Mouse (Mus musculus): ENCODE results near the gene Gm813.

DNA sequence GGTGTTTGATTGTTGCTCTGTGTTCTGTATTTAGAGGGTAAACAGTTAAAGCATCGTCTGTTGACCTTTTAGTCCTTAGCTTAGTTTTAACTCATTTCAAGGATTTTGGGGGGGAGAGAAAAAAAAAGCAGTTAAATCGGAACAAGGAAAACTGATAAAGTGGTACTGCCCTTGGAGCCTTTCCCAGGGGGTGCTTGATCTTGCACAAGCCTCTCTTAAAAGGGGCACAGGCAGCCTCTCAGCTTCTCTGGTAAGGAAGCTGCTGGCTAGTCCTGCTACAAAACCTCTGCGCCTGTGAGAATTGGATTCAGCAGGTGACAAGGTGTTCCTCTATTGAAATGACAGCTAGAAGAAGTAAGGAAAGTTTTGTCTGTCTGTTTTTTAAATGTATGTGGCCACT is 5.6 kb upstream of the Gm813 start:
- TF ChIP-seq POLR2A (IDR thresholded peaks at IDR 0.05; ENCODE audit: insufficient read depth, low read depth, low read length) (no peak), CTCF (IDR thresholded peaks at IDR 0.05) (no peak)
